Mouse (Mus musculus) T-helper 2 cell (primary cell): ENCODE results near the gene Gm19426.
"Not testable (repeated sequence)": the region's sequence is repeated elsewhere in the genome, so short reads cannot be mapped to it uniquely, and the experiment has no call there.

ENCODE experiments used
- in situ Hi-C: fragments of 300-600 bp; cut with MboI, MseI; formaldehyde crosslinking; loops from one replicate; pipeline ENCODE4 v1.15.1; 2025; ENCODE audit warnings: high pct_unique_total_duplicates

Gm19426 gene

DNA sequence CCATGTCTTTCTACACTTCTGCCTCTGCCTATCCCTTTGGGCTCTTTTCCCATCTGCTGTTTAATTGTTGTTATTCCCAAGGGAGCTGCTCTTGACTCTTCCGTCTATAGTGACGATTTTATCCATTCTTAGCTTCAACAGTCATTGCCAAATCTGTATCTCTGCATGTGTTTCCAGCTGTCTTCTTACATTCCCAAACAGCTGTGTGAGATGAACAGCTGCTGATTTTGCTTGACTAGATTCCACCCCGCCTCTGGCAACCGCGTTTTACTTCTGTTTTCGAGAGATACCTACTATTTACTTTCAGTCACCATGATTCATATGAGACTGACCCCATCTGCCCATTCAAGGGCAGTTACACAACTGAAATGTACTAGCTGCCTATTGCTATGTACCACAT, 6.7 kb upstream of the Gm19426 start:
- in situ Hi-C loops = no loop called here

DNA sequence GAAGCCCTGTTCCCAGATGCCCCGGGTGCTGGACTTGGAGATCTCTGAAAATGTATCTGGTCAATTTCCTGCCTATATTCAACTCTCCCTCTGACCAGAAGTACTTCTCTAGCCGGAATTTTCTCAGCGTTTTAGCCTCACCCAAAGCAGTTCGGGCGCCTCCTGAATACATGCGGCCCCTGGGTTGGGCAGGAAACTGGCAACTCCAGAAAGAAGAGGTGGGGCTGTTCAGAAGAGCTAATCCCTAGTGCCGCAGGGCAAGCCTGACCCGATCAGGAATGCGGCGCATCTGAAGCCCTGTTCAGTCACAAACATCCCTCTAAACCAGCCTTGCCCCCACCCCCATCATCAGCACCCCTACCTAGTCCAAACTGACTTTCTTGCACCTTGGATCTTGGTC, 671 bp upstream of the Gm19426 start:
- in situ Hi-C loops = no loop called here

- in situ Hi-C loops = no loop called here
Measured at GRCm38 (mm10) chr2:84742451-84743283, 788 bp downstream of the Gm19426 start.

GRCm38 (mm10) chr2:84741841-84742450, 1.5 kb downstream of the Gm19426 start:
- in situ Hi-C loops = no loop called here

- in situ Hi-C loops = no loop called here
Measured at GRCm38 (mm10) chr2:84740608-84741333, 2.7 kb downstream of the Gm19426 start.

DNA sequence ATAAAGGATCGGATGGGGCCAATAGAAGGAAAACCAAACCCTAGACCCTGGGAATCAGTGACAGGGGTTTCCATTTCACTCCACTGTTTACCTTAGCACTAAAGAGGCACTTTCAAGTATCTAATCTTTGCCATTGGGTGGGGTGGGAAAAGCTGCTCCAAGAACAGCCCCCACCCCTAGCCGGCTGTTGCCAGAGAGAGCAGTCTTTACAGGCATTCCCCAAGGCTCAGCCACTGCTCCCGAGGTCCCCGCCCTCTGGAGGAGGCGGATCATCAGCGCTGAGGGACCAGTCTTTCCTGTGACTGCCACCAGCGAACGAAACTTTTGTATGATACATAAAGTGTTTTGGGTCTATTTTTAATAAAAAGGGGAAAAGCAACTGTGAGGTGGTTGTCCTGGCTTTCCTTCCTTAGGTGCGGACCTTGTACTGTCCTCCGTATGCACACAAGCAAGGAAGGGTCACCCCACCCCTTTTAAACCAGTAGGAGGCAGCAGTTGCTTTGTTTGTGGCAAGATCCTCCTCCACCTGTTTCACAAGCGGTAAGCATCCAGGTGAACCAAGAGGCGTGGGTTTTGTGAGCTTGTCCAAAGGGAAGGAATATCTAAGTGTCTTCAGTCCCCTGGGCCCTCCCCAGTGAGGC, 5.1 kb downstream of the Gm19426 start:
- in situ Hi-C loops = no loop called here

DNA sequence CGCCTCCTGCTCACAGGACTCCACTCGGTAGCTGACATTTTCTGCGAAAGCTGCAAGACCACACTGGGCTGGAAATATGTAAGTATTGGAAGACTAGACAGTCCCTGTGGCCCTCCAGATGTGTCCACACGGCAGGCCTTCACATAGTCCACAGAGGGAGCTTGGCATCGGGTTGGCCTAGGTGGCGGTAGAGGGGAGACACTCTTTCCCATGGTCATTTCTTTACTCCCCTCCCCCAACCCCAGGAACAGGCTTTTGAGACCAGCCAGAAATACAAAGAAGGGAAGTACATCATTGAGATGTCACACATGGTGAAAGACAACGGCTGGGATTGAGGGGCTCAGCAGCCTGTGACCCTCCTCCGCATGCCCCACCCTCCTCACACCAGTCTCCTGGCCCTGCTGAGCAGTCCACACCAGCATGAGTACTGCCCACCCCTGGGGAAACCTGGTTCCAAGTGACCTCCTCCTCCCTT, 6.0 kb downstream of the Gm19426 start:
- in situ Hi-C loops = no loop called here

- in situ Hi-C loops = no loop called here
Measured at GRCm38 (mm10) chr2:84736312-84737161, 6.9 kb downstream of the Gm19426 start.

DNA sequence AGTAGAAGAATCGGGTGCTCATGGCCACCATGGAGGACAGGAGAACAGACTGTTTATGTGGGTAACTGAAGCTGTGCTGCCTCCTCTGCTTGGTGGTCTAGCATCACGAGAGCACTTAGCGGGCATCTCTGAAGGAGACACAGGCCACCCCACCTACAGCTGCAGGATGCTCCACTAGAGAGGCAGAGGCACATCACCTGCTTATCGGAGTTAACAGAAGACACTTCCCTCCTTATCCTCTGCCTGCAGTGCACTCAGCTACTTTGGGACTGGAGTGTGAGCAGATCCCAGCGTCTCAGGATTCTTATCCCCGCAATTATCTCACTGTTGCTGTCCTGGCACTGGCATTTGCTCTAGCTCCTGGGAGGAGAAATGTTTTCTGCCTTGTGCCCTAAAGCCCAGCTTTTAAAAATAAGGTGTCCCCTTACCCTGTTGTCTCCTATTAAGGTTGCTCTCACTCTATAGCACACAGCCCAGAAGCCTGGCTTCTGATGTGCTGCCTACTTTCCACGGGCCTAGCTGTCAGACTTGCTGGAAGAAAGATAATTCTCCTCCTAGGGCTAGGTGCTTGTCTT, 8.0 kb downstream of the Gm19426 start:
- in situ Hi-C loops = no loop called here

DNA sequence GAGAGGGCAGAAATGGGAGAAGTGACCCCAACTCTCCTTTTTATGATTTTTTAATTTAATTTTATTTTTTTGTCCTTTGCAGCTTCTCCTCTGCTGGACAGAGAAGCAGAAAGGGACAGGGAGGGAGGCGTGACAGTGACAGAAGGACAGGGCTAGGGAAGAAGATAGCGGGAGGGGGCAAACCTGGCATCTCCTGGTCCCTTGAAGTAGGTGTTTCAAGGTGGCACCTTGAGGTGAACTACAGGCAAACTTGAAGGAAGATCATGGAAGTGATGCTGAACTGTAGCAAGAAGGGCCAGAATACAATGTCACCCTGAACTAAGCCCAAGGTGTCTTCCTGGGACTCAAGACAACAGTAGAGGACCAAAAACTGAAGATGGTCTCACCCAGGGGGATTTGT, 8.5 kb downstream of the Gm19426 start:
- in situ Hi-C loops = no loop called here

DNA sequence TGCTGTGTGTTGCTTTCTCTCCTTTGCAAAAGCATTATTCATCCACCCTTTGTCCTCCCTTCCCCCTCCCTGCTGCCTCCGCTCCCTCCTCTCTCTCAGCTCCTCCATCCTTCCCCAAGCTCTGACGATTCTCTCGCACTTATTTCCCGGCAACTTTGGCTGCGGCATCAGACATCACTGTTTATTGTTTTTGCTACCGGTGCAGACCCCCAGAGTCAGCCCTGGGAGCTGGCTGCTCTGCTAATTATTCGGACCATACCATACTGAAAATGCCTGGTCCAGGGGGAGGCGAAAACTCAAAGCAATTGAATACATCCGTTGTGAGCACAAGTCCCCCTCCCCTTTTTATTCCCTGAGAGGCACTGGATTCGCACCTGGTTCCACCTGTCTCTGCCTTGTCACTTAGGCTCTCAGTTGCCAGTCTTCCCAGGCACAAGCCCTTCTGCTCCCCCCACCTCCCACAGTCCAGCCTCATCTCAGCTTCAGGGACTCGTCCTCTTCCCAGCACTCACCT, 9.0 kb downstream of the Gm19426 start:
- in situ Hi-C loops = no loop called here

DNA sequence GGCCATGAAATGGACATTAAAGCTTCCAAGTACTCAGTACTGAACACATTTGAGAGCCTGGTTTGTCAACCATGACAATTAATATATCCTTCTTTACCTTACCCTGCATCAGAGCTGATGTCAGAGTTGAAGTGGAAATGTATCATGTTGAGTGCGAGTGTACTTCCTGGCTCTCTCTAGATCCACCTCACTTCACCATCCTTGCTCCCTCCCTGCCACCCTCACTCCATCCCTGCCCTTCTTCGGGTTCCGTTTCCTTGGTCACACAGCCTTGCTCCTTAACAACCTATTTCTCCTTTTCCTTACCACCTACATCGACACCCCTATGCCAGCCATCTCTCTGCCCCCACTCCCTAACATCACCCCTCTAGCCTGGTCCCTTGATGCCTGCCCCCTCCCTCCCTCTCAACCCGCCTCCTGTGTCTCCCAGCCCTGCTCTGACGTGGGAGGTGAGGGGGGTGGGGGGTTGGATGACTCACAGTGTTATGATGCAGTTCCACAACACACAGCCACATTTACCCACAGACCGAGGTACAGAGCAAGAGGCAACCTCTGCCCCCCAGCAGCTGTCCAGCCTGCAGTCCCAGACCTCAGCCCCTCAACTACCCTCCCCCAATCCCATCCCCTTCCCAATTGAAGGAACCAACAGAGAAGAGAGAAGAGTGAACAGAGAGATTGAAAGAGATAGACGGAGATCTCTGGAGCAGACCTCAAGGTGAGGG, 9.7 kb downstream of the Gm19426 start, which contains the start of gene Ypel4:
Gene Ypel4 (plus strand): TSS at position 480 of the 722 bp plus-strand sequence.
- in situ Hi-C loops = no loop called here

- in situ Hi-C loops = no loop called here
Measured at GRCm38 (mm10) chr2:84732394-84732793, 11.1 kb downstream of the Gm19426 start.

- in situ Hi-C loops = no loop called here
Measured at GRCm38 (mm10) chr2:84731206-84731605, 12.2 kb downstream of the Gm19426 start.

GRCm38 (mm10) chr2:84728191-84728590, 15.3 kb downstream of the Gm19426 start:
- in situ Hi-C loops = not testable (repeated sequence)

GRCm38 (mm10) chr2:84727172-84727858, 16.1 kb downstream of the Gm19426 start, which contains the start of gene Clp1:
Gene Clp1, minus strand, starts transcription at chr2:84727350.
- in situ Hi-C loops = no loop called here

GRCm38 (mm10) chr2:84726716-84727115, 16.7 kb downstream of the Gm19426 start:
- in situ Hi-C loops = no loop called here

DNA sequence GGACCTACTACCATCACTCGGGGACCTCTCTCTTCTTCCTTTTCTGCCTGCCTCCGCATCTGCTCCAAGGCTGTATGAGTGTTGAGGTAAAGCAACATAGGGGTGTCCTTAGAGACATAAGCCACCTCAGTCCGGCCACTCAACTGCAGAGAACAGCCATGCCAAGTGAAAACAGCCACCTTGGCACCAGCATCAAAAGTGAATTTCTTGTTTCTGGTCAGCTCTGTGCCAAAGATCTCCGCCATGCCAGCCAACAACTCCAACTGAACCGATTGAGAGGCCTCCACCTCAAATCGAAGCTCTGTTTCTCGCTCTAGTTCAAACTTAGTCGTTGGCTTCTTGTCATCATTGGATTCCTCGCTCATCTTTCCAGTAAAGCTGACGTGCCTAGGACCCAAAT, 17.7 kb downstream of the Gm19426 start:
- in situ Hi-C loops = no loop called here

- in situ Hi-C loops = no loop called here
Measured at GRCm38 (mm10) chr2:84723856-84724255, 19.6 kb downstream of the Gm19426 start.
